Mouse (Mus musculus): ENCODE results near the gene Med13l. TPM values are rescaled to one million over a fixed set of nuclear protein-coding genes. Genes with fewer than 3 reads are reported as not detected.
A peak's percentile ranks its signal among the peaks of the same experiment; 100 is the strongest.

Med13l gene
- total RNA-seq, 2 experiments from 2014 or later = 19.7 to 22.7 TPM

- no peak for DNase-seq
Measured at GRCm38 (mm10) chr5:118797811-118798210, 237.3 kb downstream of the Med13l start.

GRCm38 (mm10) chr5:118801592-118801991 lies 241.1 kb downstream of the Med13l start:
- no peak for DNase-seq

GRCm38 (mm10) chr5:118802036-118802435 lies 241.6 kb downstream of the Med13l start:
- no peak for DNase-seq

- no peak for DNase-seq
Measured at GRCm38 (mm10) chr5:118808946-118809345, 248.5 kb downstream of the Med13l start.

- DNase-seq = no peak
Measured at GRCm38 (mm10) chr5:118809588-118809987, 249.1 kb downstream of the Med13l start.

GRCm38 (mm10) chr5:118811690-118812089 lies 251.2 kb downstream of the Med13l start:
- DNase-seq = no peak

- DNase-seq = peak; percentile 80
Measured at GRCm38 (mm10) chr5:118812421-118812820, 251.9 kb downstream of the Med13l start.

- peak; percentile 73 for DNase-seq
Measured at GRCm38 (mm10) chr5:118812947-118813401, 252.5 kb downstream of the Med13l start.

GRCm38 (mm10) chr5:118814052-118814451 lies 253.6 kb downstream of the Med13l start:
- peak; percentile 57 for DNase-seq

Measured in gastrocnemius, postnatal 25 days (tissue).